Mouse (Mus musculus) kidney, embryonic 16.5 days (tissue): ENCODE results near the gene Tesk1. TPM values are rescaled to one million over a fixed set of nuclear protein-coding genes. Genes with fewer than 3 reads are reported as not detected.
"Not testable (repeated sequence)": the region's sequence is repeated elsewhere in the genome, so short reads cannot be mapped to it uniquely, and the experiment has no call there.

Experiments used
- ATAC-seq: fragments of 200-750 bp; cut with Nextera tagmentation; 2 replicates; pipeline ENCODE4 v1.8.0; 2017; ENCODE audit warnings: moderate TSS enrichment; ENCODE audit not compliant: low FRiP score, low TSS enrichment
- H3K27ac ChIP-seq: fragments of 300-500 bp; sonication (generic); 2 replicates; pipeline ENCODE4 v1.5.1; 2014; ENCODE audit warnings: low read length
- H3K27me3 ChIP-seq: fragments of 300-500 bp; sonication (generic); 2 replicates; pipeline ENCODE4 v1.6.1; 2014; ENCODE audit warnings: low read length, control low read depth, mixed read lengths; ENCODE audit not compliant: insufficient read depth
- H3K36me3 ChIP-seq: fragments of 300-500 bp; sonication (generic); 2 replicates; pipeline ENCODE4 v1.6.1; 2014; ENCODE audit warnings: low read length, control low read depth, mixed read lengths; ENCODE audit not compliant: insufficient read depth
- H3K4me1 ChIP-seq: fragments of 300-500 bp; sonication (generic); 2 replicates; pipeline ENCODE4 v1.6.1; 2014; ENCODE audit warnings: low read length, control low read depth, mixed read lengths; ENCODE audit not compliant: insufficient read depth
- H3K4me2 ChIP-seq: fragments of 300-500 bp; sonication (generic); replicated peaks from 2 replicates; pipeline ENCODE4 v1.6.1; 2014; ENCODE audit warnings: low read depth, low read length
- H3K4me3 ChIP-seq: fragments of 300-500 bp; sonication (generic); 2 replicates; pipeline ENCODE4 v1.5.1; 2014; ENCODE audit warnings: mild to moderate bottlenecking, low read length
- H3K9ac ChIP-seq: fragments of 300-500 bp; sonication (generic); replicated peaks from 2 replicates; pipeline ENCODE4 v1.6.1; 2014; ENCODE audit warnings: low read length
- H3K9me3 ChIP-seq: fragments of 300-500 bp; sonication (generic); 2 replicates; pipeline ENCODE4 v1.6.1; 2016; ENCODE audit warnings: low read length, control low read depth
- WGBS: fragments of 180-500 bp; shearing (Covaris S2); extraction: QIAGEN DNeasy Blood & Tissue Kit; methylation state at CpG from one replicate; pipeline ENCODE4 v1.1.7; 2014; 5-methylcytosine and 5-hydroxymethylcytosine counted together
- polyA plus RNA-seq: library from polyadenylated mRNA; unstranded; fragments of >200 nt; fragmentation: Nextera tagmentation; extraction: Ambion mirVana; gene quantifications from 2 replicates; pipeline ENCODE4 v1.2.1, GENCODE M21; 2015

Tesk1 gene
- polyA plus RNA-seq, 1 experiment from 2014 or later = 3.5 TPM

GRCm38 (mm10) chr4:43485666-43486065 is 43.9 kb downstream of the Tesk1 start:
- H3K4me1 ChIP-seq, H3K27ac ChIP-seq, H3K36me3 ChIP-seq, ATAC-seq, H3K9ac ChIP-seq, H3K27me3 ChIP-seq, H3K4me2 ChIP-seq, H3K9me3 ChIP-seq, H3K4me3 ChIP-seq: not testable (repeated sequence)
- WGBS = 85% methylated on average over 5 of the region's 5 CpGs

- no peak for ATAC-seq
- H3K27me3 ChIP-seq = no peaks in the 10 kb centered on the region
- H3K9me3 ChIP-seq = peaks cover 3% of the 10 kb centered on the region
- WGBS = 94% methylated on average over 3 of the region's 3 CpGs
- H3K9ac ChIP-seq = no peak overlapping the region
- H3K27ac ChIP-seq = no peak overlapping the region
- H3K4me2 ChIP-seq = no peak overlapping the region
- peaks cover 8% of the 10 kb centered on the region; the same call in 1 of the 2 replicates for H3K4me1 ChIP-seq
- no peak overlapping the region for H3K4me3 ChIP-seq
- H3K36me3 ChIP-seq = no peaks in the 10 kb centered on the region
Measured at GRCm38 (mm10) chr4:43489611-43490010, 47.9 kb downstream of the Tesk1 start.

GRCm38 (mm10) chr4:43490801-43491200 is 49.1 kb downstream of the Tesk1 start:
- no peak overlapping the region for H3K4me3 ChIP-seq
- H3K9me3 ChIP-seq = peaks cover under 1% of the 10 kb centered on the region; the same call in 1 of the 2 replicates
- H3K9ac ChIP-seq = no peak overlapping the region
- H3K27me3 ChIP-seq = no peaks in the 10 kb centered on the region
- H3K27ac ChIP-seq = no peak overlapping the region
- no peaks in the 10 kb centered on the region; the same call in 1 of the 2 replicates for H3K36me3 ChIP-seq
- ATAC-seq = no peak
- H3K4me2 ChIP-seq = no peak overlapping the region
- 86% methylated on average over 5 of the region's 5 CpGs for WGBS
- peaks cover 11% of the 10 kb centered on the region; the same call in 1 of the 2 replicates for H3K4me1 ChIP-seq

GRCm38 (mm10) chr4:43492101-43492820 is 50.5 kb downstream of the Tesk1 start:
- peak overlapping the region; percentile 65 for H3K4me2 ChIP-seq
- peaks cover 10% of the 10 kb centered on the region for H3K36me3 ChIP-seq
- peaks cover 11% of the 10 kb centered on the region; the same call in 1 of the 2 replicates for H3K4me1 ChIP-seq
- H3K9ac ChIP-seq = no peak overlapping the region
- WGBS = 45% methylated on average over 12 of the region's 12 CpGs
- no peaks in the 10 kb centered on the region for H3K9me3 ChIP-seq
- H3K27me3 ChIP-seq = no peaks in the 10 kb centered on the region
- peak overlapping the region; percentile 64 for H3K4me3 ChIP-seq
- peak overlapping the region; percentile 83 for H3K27ac ChIP-seq
- no peak for ATAC-seq

- H3K9me3 ChIP-seq = no peaks in the 10 kb centered on the region
Measured at GRCm38 (mm10) chr4:43492821-43493185, 51.1 kb downstream of the Tesk1 start, which contains the start of gene Ccdc107. Gene Ccdc107 (plus strand): TSS chr4:43492900.

GRCm38 (mm10) chr4:43493186-43493845 is 51.6 kb downstream of the Tesk1 start:
- under 1% methylated on average over 47 of the region's 47 CpGs for WGBS
- H3K9me3 ChIP-seq = no peaks in the 10 kb centered on the region
- no peaks in the 10 kb centered on the region for H3K27me3 ChIP-seq
- H3K36me3 ChIP-seq = peaks cover 10% of the 10 kb centered on the region
- peak; percentile 87 for ATAC-seq
- peak overlapping the region; percentile 83 for H3K27ac ChIP-seq
- H3K4me1 ChIP-seq = peaks cover 22% of the 10 kb centered on the region
- peak overlapping the region; percentile 64 for H3K4me3 ChIP-seq
- H3K9ac ChIP-seq = peak overlapping the region; percentile 79
- peak overlapping the region; percentile 65 for H3K4me2 ChIP-seq

More at GRCm38 (mm10) chr4:43492821-43493185, 51.1 kb downstream of the Tesk1 start, which contains the start of gene Ccdc107:
- 0% methylated on average over 25 of the region's 25 CpGs for WGBS
- peak; percentile 98 for ATAC-seq
- Histone ChIP-seq H3K4me3 (peak within 1 kb of the TSS; percentile 64), H3K4me2 (peak within 1 kb of the TSS; percentile 65), H3K4me1 (peaks cover 17% of the 10 kb centered on the region), H3K27ac (peak within 1 kb of the TSS; percentile 83), H3K9ac (peak within 1 kb of the TSS; percentile 79), H3K36me3 (peaks cover 10% of the 10 kb centered on the region), H3K27me3 (no peaks in the 10 kb centered on the region)

- Histone ChIP-seq H3K4me3 (peak overlapping the region; percentile 64), H3K36me3 (peaks cover 10% of the 10 kb centered on the region), H3K4me2 (peak overlapping the region; percentile 65), H3K27ac (peak overlapping the region; percentile 83), H3K4me1 (peaks cover 27% of the 10 kb centered on the region), H3K27me3 (no peaks in the 10 kb centered on the region), H3K9me3 (no peaks in the 10 kb centered on the region), H3K9ac (peak overlapping the region; percentile 79)
- no peak for ATAC-seq
- WGBS = 2% methylated on average over 9 of the region's 9 CpGs
Measured at GRCm38 (mm10) chr4:43493846-43494240, 52.1 kb downstream of the Tesk1 start.

- no peaks in the 10 kb centered on the region for H3K9me3 ChIP-seq
- no peak overlapping the region for H3K9ac ChIP-seq
- 56% methylated on average over 6 of the region's 6 CpGs for WGBS
- H3K27me3 ChIP-seq = no peaks in the 10 kb centered on the region
- H3K4me3 ChIP-seq = no peak overlapping the region
- no peak overlapping the region for H3K4me2 ChIP-seq
- peaks cover 10% of the 10 kb centered on the region for H3K36me3 ChIP-seq
- no peak overlapping the region for H3K27ac ChIP-seq
- no peak for ATAC-seq
- peaks cover 35% of the 10 kb centered on the region for H3K4me1 ChIP-seq
Measured at GRCm38 (mm10) chr4:43496587-43496986, 54.8 kb downstream of the Tesk1 start.

GRCm38 (mm10) chr4:43497405-43497804 is 55.7 kb downstream of the Tesk1 start:
- Histone ChIP-seq H3K4me3 (peak overlapping the region; percentile 75), H3K9ac (no peak overlapping the region), H3K27me3 (no peaks in the 10 kb centered on the region), H3K4me2 (peak overlapping the region; percentile 83; the same call in 1 of the 2 replicates), H3K36me3 (peaks cover 10% of the 10 kb centered on the region), H3K4me1 (peaks cover 35% of the 10 kb centered on the region), H3K27ac (no peak overlapping the region), H3K9me3 (no peaks in the 10 kb centered on the region)
- no peak for ATAC-seq
- 86% methylated on average over 8 of the region's 8 CpGs for WGBS
